Mouse (Mus musculus): ENCODE results near the gene Aak1.
"Not testable (repeated sequence)": the region's sequence is repeated elsewhere in the genome, so short reads cannot be mapped to it uniquely, and the experiment has no call there.

The Aak1 gene

DNA sequence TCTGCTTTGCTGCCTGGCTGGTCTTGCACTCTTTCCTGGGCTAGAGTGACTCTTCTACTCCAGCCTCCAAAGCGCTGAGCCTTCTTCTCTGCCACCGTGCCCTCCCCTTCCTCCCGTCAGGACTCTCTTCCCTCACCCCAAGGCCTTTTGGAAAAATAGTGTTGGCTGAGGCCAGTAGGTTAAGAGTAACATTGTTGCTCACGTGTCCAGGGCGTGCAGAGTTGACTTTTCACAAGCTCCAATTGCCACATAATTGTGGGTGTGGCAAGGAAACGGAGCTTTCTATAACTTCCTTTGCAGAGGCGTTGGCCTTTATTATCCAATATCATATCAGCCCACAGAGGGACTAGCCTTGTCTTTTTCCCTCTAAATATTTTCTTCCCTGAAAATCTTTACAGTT lies 177.7 kb downstream of the Aak1 start:
- DNase-seq (ENCODE audit: low read depth), result peak; percentile 93

DNA sequence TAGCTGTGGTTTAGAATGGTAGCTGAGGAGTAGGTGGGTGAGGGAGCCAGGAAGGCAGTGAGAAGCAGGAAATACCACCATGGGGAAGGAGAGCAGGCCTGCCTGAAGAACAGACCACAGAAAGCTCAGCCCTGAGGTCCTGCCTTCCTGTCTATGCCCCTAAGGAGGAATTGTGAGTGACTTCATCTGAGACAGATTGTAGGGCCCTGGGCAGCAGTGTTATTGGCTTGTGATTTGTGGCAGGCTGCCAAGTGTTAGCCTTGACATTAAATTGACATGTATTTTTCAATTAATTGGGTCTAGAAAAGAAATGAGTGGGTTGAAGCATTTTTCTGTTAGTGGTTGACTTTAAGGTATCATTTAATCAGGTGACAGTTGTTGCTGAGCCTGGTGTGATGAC lies 179.6 kb downstream of the Aak1 start:
- DNase-seq (ENCODE audit: low read depth), result peak; percentile 60

DNA sequence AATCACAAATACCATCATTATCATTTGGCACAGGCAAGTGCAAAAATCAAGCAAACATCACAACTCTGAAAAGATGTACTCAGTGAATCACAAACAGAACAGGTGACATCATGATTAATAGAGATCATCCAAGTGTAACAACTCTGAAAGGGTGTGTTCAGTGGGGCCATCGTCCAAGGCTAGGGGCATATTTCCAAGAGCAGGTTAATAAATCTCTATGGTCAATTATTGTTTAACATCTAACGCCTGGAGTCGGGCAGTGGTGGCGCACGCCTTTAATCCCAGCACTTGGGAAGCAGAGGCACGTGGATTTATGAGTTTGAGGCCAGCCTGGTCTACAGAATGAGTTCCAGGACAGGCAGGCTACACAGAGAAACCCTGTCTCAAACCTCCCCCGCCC lies 182.0 kb downstream of the Aak1 start:
- DNase-seq (ENCODE audit: low read depth), result not testable (repeated sequence)

DNA sequence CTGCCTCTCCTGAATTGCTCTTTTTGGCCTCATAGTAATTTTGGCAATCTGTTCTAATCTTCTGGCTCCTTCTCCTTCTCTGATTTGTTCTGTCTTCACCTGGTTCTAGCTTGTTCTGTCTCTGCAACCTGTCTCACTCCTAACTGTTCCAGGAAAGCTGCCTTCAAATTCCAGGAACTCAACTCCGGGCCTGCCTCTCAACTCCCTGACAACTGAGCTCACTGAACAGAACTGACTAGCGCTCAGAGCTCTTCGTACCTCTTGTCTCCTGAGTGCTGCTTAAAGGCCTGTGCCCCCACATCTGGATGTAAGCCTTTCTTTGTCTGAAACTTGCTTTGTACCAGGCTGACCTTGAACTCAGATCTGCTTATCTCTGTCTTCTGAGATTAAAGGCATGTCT lies 183.1 kb downstream of the Aak1 start:
- DNase-seq (ENCODE audit: low read depth), result no peak

DNA sequence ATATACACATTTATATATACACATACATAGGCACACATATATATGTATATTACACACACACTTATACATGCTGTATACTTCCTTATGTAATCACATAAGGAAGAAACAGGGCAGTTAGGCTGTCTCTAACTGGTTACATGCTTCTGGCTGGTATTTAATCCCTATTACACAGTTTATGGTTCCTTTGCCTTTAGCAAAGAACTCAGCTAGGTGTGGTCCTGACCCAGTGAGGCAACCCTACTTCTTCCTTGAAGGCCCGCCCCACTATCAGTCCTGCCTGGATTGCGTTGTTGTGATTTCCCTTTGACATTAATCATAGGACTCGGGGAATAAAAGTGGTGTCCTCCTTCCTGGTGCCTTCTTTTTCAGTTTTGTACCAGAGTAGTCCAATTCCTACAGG lies 185.1 kb downstream of the Aak1 start:
- DNase-seq (ENCODE audit: low read depth), result no peak

DNA sequence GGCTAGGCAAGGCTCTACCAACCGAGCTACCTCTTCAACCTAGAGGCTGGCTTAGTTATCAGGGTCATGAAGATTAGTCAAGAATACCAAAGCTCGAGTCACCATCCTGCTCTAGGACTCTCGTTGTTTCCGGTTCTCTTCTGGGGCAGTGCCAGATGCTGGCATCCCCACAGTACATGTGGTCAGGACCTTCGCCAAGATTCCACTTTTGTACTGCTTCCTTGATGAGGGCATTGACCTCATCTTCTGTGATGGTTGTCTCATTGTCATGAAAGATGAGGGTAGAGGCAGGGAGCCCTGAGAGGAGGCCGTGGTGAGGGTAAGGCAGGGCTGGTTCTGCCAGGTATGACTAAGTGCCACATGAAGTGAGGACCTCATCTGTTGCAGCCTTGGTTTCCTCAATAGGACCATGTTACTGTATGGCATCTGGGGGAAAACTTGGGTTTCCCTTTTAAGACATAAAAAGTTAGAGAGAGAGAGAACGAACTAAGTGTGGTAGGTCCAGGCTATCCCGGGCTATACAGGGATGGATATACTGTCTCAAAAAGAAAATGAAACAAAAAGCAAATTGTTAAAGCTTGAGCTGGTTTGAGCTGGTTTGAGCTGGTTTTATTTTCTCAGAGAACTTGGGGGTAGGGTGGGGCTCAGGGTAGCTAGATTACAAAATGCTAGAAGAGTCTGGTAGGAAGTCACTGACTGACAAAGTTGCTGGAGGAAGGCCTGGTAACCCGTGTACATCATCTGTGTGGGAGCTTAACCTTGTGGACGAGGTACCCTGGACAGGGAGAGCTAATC lies 188.7 kb downstream of the Aak1 start:
- peak; percentile 89 for DNase-seq (ENCODE audit: low read depth)

DNA sequence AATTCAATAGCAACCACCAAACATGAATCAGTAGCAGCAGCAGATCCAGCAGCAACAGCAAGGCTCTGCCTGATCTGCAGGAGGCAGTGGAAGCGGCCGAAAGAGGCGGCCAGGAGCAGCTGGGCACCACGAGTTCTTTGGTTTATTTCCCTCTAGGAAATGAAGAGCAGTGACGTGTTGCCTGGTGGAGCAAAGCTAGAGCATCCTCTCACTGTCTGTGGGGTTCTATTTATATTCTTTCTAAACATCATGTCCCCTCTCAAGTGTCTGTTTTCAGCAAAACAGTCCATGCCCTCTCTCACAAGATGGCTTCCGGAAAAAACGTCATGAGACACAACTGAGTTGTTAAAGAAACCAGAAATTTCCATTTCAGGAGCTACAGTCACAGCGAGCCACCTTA lies 189.8 kb downstream of the Aak1 start:
- no peak for DNase-seq (ENCODE audit: low read depth)

DNA sequence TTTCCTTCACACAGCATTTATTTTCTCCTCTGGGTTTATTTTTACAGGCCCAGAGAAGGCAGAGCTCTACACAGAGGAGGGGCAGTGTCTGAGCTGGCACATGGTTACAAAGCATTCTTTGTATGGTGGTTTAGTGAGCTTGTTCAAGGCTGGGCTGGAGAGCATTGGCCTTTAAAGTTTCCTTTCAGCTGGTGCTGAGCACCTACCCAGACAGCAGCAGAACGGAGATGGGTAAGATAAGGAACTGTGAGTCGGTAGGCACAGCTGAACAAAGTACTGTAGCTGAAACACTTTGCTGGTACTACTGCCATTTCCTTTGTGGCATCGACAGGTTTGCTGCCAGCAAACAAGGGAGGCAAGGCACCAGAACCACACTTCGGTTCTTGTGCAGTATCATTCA lies 191.7 kb downstream of the Aak1 start:
- DNase-seq (ENCODE audit: low read depth), result peak; percentile 82

DNA sequence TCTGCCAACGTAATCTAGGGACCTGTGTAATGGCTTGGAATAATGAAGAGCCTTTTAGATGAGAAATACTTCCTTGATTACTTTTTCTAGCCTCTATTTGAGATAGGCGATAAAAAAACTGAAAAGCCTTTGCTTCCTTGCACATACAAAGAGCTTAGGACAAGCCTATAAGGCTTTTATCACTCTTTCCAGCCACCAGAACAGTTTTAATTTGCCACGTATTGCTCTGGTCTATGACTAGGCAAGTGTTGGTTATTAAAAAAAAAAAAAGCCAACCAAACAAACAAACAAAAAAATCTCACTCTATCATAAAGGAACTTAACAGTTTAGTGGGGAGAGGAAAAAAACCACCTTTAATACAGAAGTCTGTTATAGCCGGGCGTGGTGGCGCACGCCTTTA lies 192.1 kb downstream of the Aak1 start:
- DNase-seq (ENCODE audit: low read depth), result no peak

DNA sequence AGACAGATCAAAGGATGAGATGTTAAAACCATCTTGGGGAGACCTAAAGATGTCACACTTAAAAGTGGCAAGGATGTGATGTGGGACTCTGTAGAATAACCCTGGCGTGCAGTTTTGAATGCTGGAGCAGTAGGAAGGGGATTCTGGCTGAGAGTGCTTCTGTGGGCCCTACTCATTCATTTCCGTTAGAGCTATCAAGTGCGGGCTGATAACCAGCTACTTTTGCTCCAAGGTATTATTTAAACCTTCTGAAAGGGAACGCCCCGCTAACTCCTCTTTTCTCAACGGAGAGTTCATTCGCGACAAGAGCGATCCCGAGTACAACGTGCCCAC lies 192.7 kb downstream of the Aak1 start:
- no peak for DNase-seq (ENCODE audit: low read depth)

DNA sequence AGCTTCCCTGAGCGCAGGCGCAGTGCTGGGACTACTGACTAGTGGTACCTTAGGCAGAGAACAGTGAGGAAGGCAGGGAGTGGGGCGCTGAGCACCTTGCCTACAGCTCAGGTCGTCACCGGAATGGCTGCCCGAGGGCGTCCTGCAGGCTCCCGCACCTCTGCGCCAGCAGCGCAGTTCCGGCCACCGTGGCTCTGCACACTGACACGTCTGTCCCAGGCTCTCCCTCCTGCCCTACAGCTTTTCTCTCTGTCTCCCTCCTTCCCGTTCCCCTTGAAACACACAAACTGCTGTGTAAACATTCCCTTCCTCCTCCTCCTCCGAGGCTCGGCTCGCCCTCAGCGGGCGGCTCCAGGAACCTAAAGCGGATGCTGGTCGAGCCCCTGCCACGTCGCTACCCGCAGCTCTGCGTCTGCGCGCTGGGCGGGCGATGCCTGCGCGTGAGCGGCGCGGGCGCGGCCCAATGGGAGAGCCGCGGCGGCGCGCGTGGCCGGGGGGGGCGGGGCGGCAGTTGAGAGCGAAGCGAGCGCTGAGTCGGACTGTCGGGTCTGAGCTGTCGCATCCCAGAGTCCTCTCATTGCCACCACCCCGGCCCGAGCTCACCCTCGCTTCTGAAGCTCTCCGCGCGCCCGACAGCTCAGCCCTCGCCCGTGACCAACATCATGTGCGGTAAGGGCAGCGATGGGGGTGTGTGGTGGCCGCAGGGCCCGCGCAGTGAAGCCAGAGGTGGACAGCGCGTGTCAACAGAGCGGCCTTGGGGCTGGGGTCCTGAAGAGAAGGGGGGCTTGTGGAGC lies 193.2 kb downstream of the Aak1 start, which contains the start of gene Gfpt1:
Gene Gfpt1 (plus strand): TSS at position 510 of the 794 bp plus-strand sequence.
- peak; percentile 94 for DNase-seq (ENCODE audit: low read depth)

DNA sequence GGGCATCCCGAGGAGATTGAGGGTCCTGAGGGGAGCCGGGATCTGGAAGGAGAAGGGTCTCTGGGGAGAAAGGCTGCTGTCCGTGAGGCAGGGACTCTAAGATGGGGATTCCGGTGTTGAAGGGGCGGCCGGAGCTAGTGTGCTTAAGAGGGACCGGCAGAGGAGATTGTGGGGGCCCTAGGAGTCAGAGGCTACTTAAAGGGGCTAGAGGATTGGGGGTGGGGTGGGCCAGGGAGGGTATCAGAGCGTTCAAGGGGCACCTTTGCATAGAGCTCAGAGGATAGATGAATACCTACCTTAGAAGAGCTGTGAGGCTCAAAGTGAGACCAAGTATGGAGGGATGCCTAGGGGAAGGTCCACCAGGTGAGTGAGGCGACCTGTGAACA lies 193.8 kb downstream of the Aak1 start:
- DNase-seq (ENCODE audit: low read depth), result peak; percentile 23

DNA sequence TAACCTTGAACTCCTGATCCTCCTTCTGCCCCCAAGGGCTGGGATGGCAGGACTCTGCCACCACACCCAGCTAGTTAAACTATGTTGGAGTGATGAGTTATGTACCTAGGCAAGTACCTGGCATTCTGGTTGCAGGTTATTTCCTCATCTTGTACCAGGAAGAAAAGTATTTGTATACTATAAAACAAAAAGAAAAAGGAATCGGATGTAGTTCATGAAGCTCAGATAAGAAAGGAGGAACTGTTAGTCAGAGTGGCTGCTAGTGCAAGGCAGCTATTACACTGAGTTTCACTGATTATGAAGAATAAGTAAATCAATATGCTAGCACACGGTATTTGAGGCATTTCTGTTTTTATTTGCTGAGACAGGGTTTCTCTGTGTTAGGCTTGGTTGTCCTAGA lies 195.6 kb downstream of the Aak1 start:
- DNase-seq (ENCODE audit: low read depth), result no peak

DNA sequence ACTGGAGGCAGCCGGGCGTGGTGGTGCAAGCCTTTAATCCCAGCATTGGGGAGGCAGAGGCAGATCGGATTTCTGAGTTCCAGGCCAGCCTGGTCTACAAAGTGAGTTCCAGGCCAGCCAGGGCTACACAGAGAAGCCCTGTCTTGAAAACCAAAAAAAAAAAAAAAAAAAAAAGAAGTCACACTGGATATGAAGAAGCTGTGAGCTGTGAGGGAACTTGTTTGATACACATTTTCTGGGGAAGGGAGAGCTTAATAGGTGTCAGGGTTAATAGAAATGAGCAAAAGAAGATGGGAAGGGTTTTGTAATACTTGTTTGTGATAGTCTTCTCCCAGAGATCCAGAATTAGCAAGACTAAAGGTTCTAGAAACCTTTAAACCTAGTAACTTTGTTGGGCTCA lies 196.2 kb downstream of the Aak1 start:
- no peak for DNase-seq (ENCODE audit: low read depth)

DNA sequence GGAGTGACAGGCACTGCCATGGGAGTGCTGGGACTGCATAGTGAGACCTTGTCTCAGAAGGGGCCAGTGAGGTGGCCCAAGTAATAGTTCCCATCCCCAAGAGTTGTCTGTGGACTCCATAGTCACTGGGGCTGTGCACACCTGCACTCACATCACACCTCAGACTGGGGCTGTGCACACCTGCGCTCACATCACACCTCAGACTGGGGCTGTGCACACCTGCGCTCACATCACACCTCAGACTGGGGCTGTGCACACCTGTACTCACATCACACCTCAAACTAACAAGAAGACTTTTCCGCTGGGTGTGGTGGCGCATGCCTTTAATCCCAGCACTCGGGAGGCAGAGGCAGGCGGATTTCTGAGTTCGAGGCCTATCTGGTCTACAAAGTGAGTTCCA lies 199.4 kb downstream of the Aak1 start:
- not testable (repeated sequence) for DNase-seq (ENCODE audit: low read depth)

DNA sequence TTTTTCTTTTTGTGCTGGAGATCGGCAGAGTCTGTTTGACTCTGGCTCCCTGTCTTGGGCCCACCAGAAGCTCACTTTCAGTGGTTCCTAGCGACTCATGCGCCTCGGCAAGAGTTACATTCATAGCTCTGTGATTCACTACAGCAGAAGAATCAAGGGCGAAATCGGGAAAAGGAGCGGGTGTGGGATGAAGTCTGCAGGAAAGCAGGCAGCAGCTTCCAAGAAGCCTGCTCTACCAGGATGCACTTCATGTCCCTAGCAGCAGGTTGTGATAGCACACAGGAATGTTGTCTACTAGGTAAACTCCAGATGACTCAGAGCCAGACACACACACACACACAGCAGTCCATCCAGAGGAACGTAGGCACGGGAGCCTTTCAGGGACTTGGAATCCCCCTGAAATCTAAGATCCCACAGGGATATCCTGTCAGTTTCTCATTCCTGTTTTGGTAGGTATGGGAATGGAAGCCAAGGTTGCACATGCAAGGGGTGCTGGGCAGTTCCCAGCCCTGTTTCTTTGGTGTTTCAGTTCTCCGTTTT lies 202.6 kb downstream of the Aak1 start:
- no peak for DNase-seq (ENCODE audit: low read depth)

Measured in 416B (cell line).